Mouse (Mus musculus): Measurements from ENCODE around the gene Kdm8.

- TF ChIP-seq POLR2A (IDR thresholded peaks at IDR 0.05; ENCODE audit: insufficient read depth, low read depth, low read length) (no peak), CTCF (IDR thresholded peaks at IDR 0.05) (no peak), EP300 (IDR thresholded peaks at IDR 0.05; ENCODE audit: insufficient read depth, low read depth, low read length) (no peak)
Measured at GRCm38 (mm10) chr7:125434666-125435290, 9.7 kb upstream of the Kdm8 start.
